Mouse (Mus musculus) liver, embryonic 14.5 days (tissue): ENCODE measurements at regions not wholly inside any gene's neighbourhood (a gene's known extent, or its start where the extent isn't known, plus 50 kb on each side); places are given as distances from the start of the nearest gene placed in this dataset.

Source experiments
- CTCF ChIP-seq: IDR thresholded peaks from 2 replicates; pipeline ENCODE4 v1.5.1; 2016; ENCODE audit warnings: antibody characterized with exemption, low read depth, control low read depth
- EP300 ChIP-seq: IDR thresholded peaks from 2 replicates; pipeline ENCODE4 v1.6.1; 2016; ENCODE audit warnings: antibody characterized with exemption, low read depth

- no peak for TF ChIP-seq EP300
- TF ChIP-seq CTCF, result no peak
Measured at GRCm38 (mm10) chr5:116963106-116963505, 152.8 kb downstream of the Suds3 start.
